Mouse (Mus musculus) left cerebral cortex, adult 9 months (tissue): Measurements from ENCODE around the gene Faah.
A peak's percentile ranks its signal among the peaks of the same experiment; 100 is the strongest.

Experiments
- DNase-seq, 2 experiments: peaks; one replicate each; pipeline ENCODE4 v3.0.0; 2022; ENCODE audit warnings: low spot score in 2 of 2

Faah gene

DNA sequence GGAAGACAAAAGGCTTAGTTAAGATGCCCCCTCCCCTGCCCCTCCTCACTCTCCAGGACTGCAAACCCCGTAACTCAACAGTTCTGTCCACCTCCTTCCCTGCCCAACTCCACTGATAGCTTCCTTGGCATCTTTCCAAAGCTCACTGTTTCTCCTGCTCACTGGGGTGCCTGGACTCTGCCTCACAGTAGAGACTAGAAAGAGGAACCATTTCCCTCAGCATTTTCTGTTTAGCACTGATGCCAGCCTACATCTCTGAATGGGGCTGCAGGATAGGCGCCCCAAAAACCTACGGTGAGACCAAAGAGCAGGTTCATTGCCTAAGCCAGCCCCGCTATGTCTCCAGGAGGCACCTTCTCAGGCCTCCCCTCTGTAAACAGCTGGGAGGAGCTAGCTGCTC lies 16.5 kb downstream of the Faah start:
- DNase-seq, result no peak

GRCm38 (mm10) chr4:116000671-116001070 lies 17.1 kb downstream of the Faah start:
- DNase-seq, result no peak

- no peak for DNase-seq
Observed at GRCm38 (mm10) chr4:115996729-115997128, 21.0 kb downstream of the Faah start.

GRCm38 (mm10) chr4:115995376-115995730 lies 22.4 kb downstream of the Faah start:
- no peak for DNase-seq

DNA sequence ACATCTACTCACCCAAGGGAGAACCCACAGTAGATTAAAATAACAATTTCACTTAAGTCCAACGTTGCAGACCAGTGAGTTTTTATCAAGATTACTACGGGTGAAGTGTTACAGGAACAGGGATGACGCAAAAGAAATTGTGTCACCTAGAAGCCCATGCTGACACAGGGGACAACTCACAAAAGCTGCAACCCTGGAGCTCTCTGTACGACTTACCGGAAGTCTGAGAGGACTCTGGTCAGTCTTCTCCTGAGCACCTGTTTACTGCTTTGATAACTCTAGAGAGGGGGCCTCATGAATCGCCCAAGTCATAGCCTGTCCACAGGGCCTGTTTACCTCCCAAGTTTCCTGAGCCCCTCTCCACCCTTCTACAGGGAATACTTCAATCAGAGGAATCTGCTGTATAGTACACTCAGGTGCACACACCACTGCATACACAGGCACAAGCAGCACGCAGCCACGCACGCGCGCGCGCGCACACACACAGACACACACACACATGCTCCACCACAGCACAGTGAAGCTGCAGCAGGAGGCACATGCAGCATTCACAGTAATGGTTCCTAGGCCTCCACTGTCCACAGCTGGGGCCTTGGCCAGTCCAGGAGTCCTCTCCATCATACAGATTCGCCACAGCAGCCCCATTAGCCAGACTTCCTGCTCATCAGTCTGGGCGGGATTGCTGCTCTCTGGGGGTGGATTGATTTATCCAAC lies 22.9 kb downstream of the Faah start:
- DNase-seq, result no peak

- no peak for DNase-seq
Observed at GRCm38 (mm10) chr4:115989382-115989781, 28.3 kb downstream of the Faah start.

DNA sequence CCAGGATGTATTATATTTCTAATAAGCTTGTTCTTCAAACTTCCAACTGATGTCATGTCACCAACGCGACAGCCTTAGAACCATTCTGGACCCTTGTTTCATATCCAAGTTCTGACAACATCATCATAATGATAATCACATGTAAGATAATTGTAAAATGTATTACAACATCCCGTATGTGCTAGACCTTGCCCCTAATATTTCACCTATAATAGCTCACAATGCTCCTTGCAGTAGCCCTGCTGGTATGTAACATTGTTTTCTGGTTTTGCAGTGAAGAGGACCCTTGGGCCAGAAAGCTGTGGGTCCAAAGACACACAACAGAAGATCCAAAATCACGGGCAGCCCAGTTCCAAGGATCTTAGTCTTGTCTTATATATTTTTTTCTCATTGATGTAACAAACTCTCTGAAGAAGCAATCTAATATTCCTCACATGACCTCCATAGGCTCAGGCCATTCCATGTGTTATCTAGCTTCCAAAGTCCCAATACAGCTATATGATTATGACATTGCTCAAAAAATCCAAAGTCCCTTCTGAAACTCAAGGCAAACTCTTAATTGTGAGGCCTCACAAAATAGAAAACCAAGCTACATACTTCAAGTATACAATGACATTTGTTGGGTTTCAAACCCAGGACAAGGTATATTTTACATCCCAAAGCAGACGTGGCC lies 29.7 kb downstream of the Faah start:
- DNase-seq, result no peak

GRCm38 (mm10) chr4:115987436-115987835 lies 30.3 kb downstream of the Faah start:
- no peak for DNase-seq

- no peak for DNase-seq
Observed at GRCm38 (mm10) chr4:115984967-115985366, 32.8 kb downstream of the Faah start.

DNA sequence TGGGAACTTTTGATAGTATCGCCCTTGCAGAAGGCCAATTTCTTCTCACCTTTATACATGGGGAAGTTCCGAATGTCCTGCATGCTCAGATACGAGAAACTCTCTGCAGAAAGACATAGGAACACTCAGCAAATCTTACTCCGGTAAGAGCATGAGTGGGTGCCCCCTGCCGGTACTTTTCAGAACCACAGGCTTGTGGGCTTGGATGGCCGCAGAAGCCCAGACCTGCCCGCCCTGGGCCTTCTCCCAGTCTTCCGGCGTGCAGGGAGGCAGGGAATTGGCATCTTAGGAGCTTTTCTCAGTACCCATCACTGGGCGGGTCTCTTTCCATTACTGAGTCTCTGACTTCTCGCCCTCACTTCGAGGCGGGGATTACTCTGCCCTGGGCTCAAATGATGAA lies 33.6 kb downstream of the Faah start:
- DNase-seq, result peak in 1 of 2 experiments; percentile 81

DNA sequence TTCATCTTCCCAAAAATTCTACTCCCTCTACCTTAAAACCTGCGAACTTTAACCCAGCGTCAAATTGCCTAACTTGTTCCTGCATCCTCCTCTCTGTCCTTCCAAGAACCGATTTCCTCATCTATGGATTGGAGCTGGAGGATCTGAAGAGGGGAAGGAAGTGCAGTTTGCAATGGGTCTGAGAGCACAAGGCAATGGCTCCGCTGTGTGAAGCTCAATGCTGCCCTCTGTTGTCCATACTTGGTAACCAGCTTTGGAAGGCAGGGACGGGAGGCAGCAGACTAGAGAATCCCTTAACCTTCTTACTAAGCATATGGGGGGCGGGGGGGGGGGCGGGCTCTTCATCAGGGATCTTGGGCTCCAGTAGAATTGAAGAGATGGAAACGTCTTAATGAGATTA lies 37.0 kb downstream of the Faah start:
- DNase-seq, result peak in 1 of 2 experiments; percentile 82

DNA sequence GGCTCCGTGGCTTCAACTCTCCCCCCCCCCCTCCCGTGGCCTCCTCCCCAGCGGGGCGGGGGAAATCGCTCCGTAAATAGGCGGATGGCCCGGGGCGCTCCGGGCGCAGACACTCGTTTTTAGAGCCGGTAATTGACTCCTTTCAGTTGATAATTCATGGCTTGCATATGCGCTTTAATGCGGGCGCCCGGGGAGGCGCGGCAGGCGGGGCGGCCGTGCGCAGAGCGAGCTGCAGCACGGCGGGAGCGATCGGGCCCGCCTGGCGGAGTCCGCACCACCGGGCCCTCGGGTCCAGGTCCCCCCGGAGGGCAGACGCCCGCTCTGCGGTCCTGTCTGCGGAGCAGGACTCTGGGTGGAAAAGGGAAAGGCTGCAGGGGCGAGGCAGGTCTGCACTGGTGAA lies 38.3 kb downstream of the Faah start:
- DNase-seq, result no peak

- no peak for DNase-seq
Observed at GRCm38 (mm10) chr4:115978911-115979310, 38.8 kb downstream of the Faah start.

DNA sequence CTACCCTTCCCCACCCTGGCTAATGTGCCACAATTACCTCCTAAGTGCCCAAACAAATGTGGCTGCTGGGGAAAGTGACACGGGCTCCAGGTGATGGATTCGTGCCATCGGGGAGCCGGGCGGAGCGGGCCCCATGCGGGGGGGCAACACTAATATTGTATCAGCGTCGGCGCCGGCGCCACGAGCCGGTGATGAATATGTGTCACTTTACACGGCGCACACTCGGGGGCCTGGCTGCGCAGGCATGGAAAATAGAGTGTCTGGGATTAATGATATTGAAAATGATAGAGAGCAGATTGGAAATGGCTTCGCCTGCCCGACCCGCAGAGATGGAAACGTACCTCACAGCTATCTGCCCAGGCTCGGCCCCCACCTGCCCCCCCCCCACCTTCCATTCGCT lies 45.2 kb downstream of the Faah start:
- DNase-seq, result no peak

- DNase-seq, result no peak
Observed at GRCm38 (mm10) chr4:115964446-115964845, 53.3 kb downstream of the Faah start.

DNA sequence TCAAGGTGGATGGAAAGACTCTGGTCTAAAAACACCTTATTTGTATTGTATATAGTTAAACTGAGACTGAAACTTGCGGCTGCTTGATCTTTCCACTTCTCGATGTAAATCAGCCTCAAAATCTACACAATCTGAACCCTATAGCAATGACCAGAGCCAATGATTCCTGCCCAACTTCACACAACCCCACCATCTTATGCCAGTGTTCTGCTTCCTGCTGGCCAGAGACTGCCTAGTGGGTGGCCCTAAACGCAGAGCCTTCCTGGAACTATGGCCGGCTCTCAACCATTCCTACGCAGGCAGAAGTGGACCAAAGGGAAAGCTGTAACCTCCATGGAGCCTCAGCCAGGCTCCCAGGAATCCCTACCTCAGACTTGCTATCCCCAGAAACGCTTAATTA lies 54.0 kb downstream of the Faah start:
- DNase-seq, result no peak

DNA sequence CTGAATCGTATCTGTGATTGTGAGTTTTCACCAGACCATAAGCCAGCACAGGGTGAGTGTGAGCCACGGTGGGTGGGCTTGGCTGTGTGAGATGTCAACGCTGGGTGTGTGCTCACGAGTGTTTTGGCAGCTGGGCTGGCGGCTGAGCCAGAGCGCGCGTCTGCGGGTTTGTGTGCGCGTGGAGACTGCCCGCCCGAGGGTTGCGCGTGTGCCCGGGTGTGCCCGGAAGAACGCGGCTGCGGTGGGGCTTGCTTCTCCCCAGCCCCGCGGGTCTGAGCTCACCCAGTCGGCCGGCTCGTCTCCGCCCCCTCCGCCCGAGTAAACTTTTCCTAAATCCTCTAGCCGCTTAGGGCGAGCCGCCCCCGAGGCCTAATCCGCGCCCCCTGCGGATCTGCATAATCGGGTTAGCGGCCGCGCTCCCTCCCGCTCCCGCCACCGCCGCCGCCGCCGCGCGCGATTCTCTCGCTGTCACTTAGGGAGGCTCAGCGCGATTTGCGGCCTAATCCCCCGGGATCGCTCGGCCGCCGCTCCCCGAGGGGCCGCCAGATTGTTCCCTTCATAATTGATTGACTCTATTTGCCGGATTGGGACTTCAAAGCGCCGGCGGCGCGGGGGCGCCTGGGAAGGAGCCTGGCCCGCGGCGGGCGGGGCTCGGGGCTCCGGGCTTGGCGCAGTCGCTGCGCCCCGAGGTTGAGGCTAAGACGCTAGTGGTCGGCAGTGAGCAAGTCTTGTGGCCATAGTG lies 54.9 kb downstream of the Faah start:
- peak in 1 of 2 experiments; percentile 17 for DNase-seq

- DNase-seq, result no peak
Observed at GRCm38 (mm10) chr4:115961991-115962390, 55.7 kb downstream of the Faah start.

DNA sequence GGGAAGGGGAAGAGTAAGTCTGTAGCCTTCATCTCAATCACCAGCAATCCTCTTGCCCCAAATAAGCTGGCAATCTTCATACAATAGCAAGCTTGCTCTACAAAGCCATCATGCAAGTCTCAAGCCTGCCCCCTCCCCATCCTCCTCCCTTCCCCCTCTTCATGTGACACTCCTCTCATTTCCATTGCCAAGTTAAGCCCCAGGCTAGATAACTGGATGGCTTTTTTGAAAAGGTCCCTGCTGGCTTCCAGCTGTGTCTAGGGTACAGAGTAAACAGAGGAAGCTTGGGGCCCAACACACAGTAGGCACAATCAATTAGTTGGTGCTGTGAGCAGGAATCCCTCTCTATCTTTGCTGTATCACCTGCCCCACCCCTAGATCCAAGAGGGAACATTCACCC lies 58.2 kb downstream of the Faah start:
- DNase-seq, result no peak

GRCm38 (mm10) chr4:115955494-115955775 lies 62.3 kb downstream of the Faah start:
- DNase-seq, result no peak

DNA sequence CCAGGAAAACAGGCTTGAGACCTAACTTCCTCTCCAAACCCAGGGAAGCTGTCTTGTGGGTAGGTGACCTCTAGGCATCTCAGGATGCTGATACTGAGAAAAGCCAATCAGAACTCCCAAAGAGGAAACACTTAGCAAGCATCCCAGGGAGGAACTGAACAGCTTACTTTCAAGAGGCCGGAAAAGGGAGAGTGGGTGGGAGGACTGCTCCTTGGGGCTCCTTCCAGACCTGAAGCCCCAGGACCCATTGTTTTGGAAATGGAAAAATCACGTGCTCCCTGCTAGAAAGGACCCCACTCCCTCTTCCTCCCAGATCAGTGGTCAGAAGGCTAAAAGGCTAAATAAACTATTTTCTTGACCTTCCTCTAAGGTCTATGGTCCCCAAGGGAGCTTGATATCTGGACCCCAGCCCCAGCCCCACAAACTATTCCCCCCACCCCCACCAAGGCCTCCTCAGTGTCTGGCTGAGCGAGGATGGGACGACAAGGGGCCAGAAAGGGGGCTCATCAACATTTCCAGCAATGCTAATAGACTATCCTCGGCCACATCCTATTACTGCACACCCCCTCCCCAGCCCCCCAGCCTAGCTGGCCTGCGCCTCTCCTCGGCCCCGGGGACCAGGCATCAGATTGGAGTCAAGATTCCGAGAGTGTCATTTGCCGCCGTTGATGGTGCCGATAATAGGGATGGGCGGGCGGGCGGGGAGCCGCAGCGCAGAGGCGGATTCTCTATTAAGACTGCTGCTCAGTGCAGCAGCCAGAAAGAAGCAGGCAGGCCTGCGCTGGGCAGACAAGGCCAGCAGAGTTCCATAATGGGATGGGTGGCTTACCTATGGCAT lies 62.9 kb downstream of the Faah start:
- no peak for DNase-seq

DNA sequence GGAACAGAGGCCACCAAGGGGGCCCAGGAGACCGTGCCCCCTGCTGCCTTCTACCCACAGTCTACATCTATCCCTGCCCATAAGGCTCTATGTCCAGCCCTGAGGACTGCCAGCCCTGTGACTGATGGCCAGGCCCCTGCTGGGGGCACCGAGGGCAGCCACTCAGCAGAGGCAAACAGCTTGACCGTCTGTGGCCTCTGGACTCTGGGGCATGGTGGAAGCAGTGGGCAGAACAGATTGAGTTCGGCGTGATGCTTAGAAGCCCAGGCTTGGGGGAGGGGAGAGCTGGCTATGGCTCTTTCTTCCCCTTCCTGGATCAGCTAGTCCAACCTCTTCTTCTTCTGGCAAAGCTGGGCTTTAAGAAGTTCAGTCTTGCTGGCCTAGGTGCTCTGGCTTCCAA lies 64.2 kb downstream of the Faah start:
- DNase-seq, result no peak
